Mouse (Mus musculus): ENCODE measurements around the gene Arhgap29. TPM values are rescaled to one million over a fixed set of nuclear protein-coding genes. Genes with fewer than 3 reads are reported as not detected.

The Arhgap29 gene
- polyA plus RNA-seq (2012; rRNA removed): 5.5 and 6.3 TPM in 2 replicates

DNA sequence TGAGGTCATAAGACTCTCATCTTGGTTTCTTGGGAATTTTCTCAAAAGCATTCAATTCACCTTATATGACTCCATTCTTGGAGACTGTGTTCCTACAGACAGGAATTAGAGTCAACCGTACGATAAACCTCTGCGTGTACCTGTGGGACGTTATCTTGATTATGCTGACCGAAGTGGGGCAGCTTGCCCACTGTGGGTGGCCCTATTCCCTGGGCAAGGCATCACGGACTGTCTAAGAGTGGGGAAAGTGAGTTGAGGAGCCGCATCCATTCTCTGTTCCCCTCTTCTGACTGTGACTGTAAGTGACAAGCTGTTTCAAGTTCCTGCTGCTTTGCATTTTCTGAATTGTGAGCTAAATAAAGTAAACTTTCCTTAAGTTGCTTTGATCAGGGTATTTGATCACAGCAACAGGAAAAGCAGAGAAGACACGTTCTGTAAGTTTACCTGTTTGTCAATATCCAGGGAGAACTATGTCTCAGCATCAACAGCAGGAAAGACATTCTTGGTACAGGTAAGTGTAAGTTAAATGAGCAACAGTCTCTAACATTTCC lies at the start of gene Arhgap29:
Gene Arhgap29 (plus strand): TSS at position 501 of the 551 bp plus-strand sequence.

DNA sequence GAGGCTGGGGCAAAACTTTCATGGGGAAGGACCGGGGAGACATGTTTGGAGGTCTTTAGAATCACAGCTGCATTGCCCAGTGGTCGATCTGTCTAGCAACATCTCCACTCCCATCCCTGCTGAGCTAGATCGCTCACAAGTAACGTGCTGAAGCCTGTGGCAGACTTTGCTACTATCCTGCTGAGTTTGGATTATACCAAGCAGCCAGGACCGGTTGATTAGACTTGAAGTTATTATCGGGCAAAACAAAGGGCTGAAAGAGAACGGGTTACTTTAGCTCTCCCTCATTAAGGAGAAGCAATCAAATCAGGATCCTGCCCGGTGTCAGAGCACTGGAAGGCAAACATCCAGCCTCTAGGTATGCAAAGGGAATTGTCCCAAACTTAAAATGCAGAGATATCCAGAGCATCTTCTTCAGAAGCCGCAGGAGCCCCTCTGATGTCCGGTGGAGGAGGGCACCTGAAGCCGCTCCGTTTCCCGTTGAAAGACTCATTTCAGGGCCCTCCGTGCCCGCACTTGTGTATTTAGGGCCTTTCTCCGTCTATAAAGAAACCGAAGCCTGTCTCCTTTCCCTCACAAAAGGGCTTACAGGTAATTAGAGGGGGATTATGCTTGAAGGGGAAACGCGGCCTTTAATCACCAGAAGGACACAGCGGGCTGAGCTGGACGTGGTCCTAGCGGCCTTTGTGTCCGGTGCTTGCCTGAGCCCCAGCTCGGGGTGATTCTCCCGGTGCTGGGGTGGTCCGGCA lies 91.6 kb downstream of the Arhgap29 start, which contains the start of gene Abca4:
Gene Abca4 (plus strand): TSS at position 645 of the 749 bp plus-strand sequence.

Other genes starting within 250 kb of the Arhgap29 start
- gene F3, start 229.0 kb upstream of the Arhgap29 start, polyA plus RNA-seq (2012; rRNA removed): 40.3 and 43.3 TPM in 2 replicates
- 6.3 and 11.3 TPM in 2 replicates for gene Abcd3, start 137.2 kb upstream of the Arhgap29 start, polyA plus RNA-seq (2012; rRNA removed)
- 0.35 and 0.46 TPM in 2 replicates for gene Abca4, start 91.9 kb downstream of the Arhgap29 start, polyA plus RNA-seq (2012; rRNA removed)

Measured in colon, adult 2 months (tissue).